Mouse (Mus musculus): ENCODE results near the gene Foxp3. TPM values are rescaled to one million over a fixed set of nuclear protein-coding genes. Genes with fewer than 3 reads are reported as not detected.

Foxp3 gene
- polyA plus RNA-seq, 1 experiment from 2014 or later: 0.09 TPM

DNA sequence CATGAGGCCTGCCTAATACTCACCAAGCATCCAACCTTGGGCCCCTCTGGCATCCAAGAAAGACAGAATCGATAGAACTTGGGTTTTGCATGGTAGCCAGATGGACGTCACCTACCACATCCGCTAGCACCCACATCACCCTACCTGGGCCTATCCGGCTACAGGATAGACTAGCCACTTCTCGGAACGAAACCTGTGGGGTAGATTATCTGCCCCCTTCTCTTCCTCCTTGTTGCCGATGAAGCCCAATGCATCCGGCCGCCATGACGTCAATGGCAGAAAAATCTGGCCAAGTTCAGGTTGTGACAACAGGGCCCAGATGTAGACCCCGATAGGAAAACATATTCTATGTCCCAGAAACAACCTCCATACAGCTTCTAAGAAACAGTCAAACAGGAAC lies 10.4 kb downstream of the Foxp3 start:
- Histone ChIP-seq H3K36me3 (replicated peaks) (peaks cover 5% of the 10 kb centered on the region; the same call in 1 of the 2 replicates), H3K27me3 (ENCODE audit: poor library complexity, severe bottlenecking) (no peaks in the 10 kb centered on the region), H3K4me3 (no peak overlapping the region), H3K9me3 (no peaks in the 10 kb centered on the region), H3K27ac (no peak overlapping the region), H3K4me1 (no peaks in the 10 kb centered on the region)
- 97% methylated on average over 11 of the region's 11 CpGs for WGBS
- no peak for DNase-seq (ENCODE audit: extremely low spot score, low spot score)

DNA sequence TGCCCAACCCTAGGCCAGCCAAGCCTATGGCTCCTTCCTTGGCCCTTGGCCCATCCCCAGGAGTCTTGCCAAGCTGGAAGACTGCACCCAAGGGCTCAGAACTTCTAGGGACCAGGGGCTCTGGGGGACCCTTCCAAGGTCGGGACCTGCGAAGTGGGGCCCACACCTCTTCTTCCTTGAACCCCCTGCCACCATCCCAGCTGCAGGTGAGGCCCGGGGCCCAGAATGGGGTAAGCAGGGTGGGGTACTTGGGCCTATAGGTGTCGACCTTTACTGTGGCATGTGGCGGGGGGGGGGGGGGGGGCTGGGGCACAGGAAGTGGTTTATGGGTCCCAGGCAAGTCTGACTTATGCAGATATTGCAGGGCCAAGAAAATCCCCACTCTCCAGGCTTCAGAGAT lies 12.9 kb downstream of the Foxp3 start:
- H3K27me3 ChIP-seq (ENCODE audit: poor library complexity, severe bottlenecking): no peaks in the 10 kb centered on the region
- 96% methylated on average over 5 of the region's 5 CpGs for WGBS
- DNase-seq (ENCODE audit: extremely low spot score, low spot score): no peak

DNA sequence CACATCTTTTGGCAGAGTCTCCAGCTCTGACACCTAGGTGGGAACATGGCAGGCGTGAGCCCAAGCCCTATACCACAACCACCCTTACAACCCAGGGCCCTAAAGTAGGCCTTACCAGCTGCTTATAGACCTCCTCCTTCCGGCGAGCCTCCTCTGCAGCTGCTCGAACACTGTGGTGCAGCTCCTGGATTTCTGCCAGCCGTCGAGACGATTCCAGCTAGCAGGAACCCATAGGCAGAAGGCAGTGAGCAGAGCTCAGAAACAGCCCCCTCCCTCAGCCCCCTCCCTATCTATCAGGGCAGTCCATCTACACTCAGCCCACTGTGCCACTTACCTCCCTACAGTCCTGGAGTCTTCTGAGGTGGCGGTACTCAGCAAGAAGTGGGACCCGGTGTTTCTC lies 21.9 kb downstream of the Foxp3 start:
- no peaks in the 10 kb centered on the region for H3K27me3 ChIP-seq (ENCODE audit: poor library complexity, severe bottlenecking)
- no peak overlapping the region for H3K27ac ChIP-seq
- no peaks in the 10 kb centered on the region for H3K4me1 ChIP-seq
- WGBS: 92% methylated on average over 9 of the region's 9 CpGs
- DNase-seq (ENCODE audit: extremely low spot score, low spot score): no peak
- no peaks in the 10 kb centered on the region for H3K9me3 ChIP-seq
- peaks cover 84% of the 10 kb centered on the region for H3K36me3 ChIP-seq (replicated peaks)
- no peak overlapping the region for H3K4me3 ChIP-seq

More for the DNA sequence above, 12.9 kb downstream of the Foxp3 start:
- Histone ChIP-seq H3K27ac (no peak overlapping the region), H3K9me3 (no peaks in the 10 kb centered on the region), H3K4me1 (no peaks in the 10 kb centered on the region), H3K4me3 (no peak overlapping the region), H3K36me3 (replicated peaks) (peaks cover 25% of the 10 kb centered on the region)

- DNase-seq (ENCODE audit: extremely low spot score, low spot score): no peak
- peaks cover 23% of the 10 kb centered on the region for H3K36me3 ChIP-seq (replicated peaks)
- H3K4me1 ChIP-seq: peaks cover 10% of the 10 kb centered on the region
- no peaks in the 10 kb centered on the region for H3K9me3 ChIP-seq
- H3K4me3 ChIP-seq: peak overlapping the region; percentile 55; the same call in 1 of the 2 replicates
- no peak overlapping the region for H3K27ac ChIP-seq
- peaks cover 5% of the 10 kb centered on the region; the same call in 1 of the 2 replicates for H3K27me3 ChIP-seq (ENCODE audit: poor library complexity, severe bottlenecking)
- WGBS: 92% methylated on average over 7 of the region's 7 CpGs
Measured at GRCm38 (mm10) chrX:7604004-7604403, 30.6 kb downstream of the Foxp3 start.

GRCm38 (mm10) chrX:7604879-7605574 lies 31.6 kb downstream of the Foxp3 start, which contains the start of gene Ccdc22:
Gene Ccdc22, minus strand, starts transcription at chrX:7605517.
- peak; percentile 78 for DNase-seq (ENCODE audit: extremely low spot score, low spot score)
- 20% methylated on average over 28 of the region's 28 CpGs for WGBS
- Histone ChIP-seq H3K4me3 (peak within 1 kb of the TSS; percentile 55), H3K9me3 (no peaks in the 10 kb centered on the region), H3K27me3 (ENCODE audit: poor library complexity, severe bottlenecking) (peaks cover 16% of the 10 kb centered on the region), H3K36me3 (replicated peaks) (peaks cover 14% of the 10 kb centered on the region), H3K27ac (peak within 1 kb of the TSS; percentile 80), H3K4me1 (peaks cover 12% of the 10 kb centered on the region)

- H3K27ac ChIP-seq: no peak overlapping the region
- peaks cover 20% of the 10 kb centered on the region for H3K27me3 ChIP-seq (ENCODE audit: poor library complexity, severe bottlenecking)
- peaks cover 9% of the 10 kb centered on the region for H3K36me3 ChIP-seq (replicated peaks)
- peaks cover 15% of the 10 kb centered on the region for H3K4me1 ChIP-seq
- no peak overlapping the region for H3K4me3 ChIP-seq
- no peak for DNase-seq (ENCODE audit: extremely low spot score, low spot score)
- no peaks in the 10 kb centered on the region for H3K9me3 ChIP-seq
- 49% methylated on average over 8 of the region's 8 CpGs for WGBS
Measured at GRCm38 (mm10) chrX:7605575-7605941, 32.1 kb downstream of the Foxp3 start.

GRCm38 (mm10) chrX:7606783-7607182 lies 33.3 kb downstream of the Foxp3 start, which contains the start of gene Cacna1f:
Gene Cacna1f, plus strand, starts transcription at chrX:7607083.
- WGBS: 82% methylated on average over 6 of the region's 6 CpGs

DNA sequence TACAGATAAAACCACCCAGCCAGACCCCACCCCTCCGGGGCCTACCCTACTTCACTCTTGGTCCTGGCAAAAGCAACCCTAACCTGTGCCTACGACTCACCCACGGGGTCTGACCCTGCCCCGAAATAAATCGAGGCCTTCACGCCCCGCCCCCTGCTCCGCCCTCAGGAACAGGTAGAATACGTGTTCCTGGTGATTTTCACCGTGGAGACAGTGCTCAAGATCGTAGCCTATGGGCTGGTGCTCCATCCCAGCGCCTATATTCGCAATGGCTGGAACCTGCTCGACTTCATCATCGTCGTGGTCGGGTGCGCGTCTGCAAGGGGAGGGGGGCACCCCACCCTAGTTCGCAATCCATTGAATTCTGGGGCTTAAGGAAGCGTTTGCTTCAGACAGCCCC lies 36.6 kb downstream of the Foxp3 start:
- Histone ChIP-seq H3K27me3 (ENCODE audit: poor library complexity, severe bottlenecking) (peaks cover 32% of the 10 kb centered on the region), H3K36me3 (replicated peaks) (no peaks in the 10 kb centered on the region), H3K9me3 (no peaks in the 10 kb centered on the region), H3K27ac (no peak overlapping the region), H3K4me3 (peak overlapping the region; percentile 49), H3K4me1 (peaks cover 5% of the 10 kb centered on the region; the same call in 1 of the 2 replicates)
- no peak for DNase-seq (ENCODE audit: extremely low spot score, low spot score)
- 16% methylated on average over 21 of the region's 21 CpGs for WGBS

More at GRCm38 (mm10) chrX:7606783-7607182, 33.3 kb downstream of the Foxp3 start, which contains the start of gene Cacna1f:
- Histone ChIP-seq H3K4me1 (peaks cover 15% of the 10 kb centered on the region), H3K27me3 (ENCODE audit: poor library complexity, severe bottlenecking) (peaks cover 32% of the 10 kb centered on the region), H3K4me3 (no peak within 1 kb of the TSS), H3K27ac (no peak within 1 kb of the TSS), H3K9me3 (no peaks in the 10 kb centered on the region), H3K36me3 (replicated peaks) (peaks cover 9% of the 10 kb centered on the region)
- no peak for DNase-seq (ENCODE audit: extremely low spot score, low spot score)

DNA sequence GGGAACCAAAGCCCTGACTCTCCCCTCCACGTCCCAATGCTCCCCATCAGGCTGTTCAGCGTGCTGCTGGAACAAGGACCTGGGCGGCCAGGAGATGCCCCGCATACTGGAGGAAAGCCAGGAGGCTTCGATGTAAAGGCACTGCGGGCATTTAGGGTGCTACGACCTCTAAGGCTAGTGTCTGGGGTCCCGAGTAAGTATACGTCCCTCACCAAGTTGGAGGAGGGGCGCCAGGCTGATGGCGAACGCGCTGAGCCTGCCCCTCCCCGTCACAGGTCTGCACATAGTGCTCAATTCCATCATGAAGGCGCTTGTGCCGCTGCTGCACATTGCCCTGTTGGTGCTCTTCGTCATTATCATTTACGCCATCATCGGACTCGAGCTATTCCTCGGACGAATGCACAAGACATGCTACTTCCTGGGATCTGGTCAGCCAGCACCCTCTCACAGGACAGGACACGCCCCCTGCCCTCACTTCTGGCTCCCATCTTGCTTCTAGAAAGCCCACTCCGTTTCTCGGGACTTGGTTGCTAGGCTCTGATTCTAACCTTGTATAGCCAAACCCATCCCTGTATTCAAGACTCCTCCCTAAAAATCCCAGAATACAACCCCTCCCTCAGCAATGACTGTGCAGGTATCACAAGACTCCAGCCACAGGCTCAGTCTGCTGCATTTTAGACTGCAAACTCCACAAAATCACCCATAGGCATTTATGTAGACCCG lies 37.3 kb downstream of the Foxp3 start:
- Histone ChIP-seq H3K9me3 (no peaks in the 10 kb centered on the region), H3K4me1 (peaks cover 5% of the 10 kb centered on the region; the same call in 1 of the 2 replicates), H3K4me3 (peak overlapping the region; percentile 49), H3K27me3 (ENCODE audit: poor library complexity, severe bottlenecking) (peaks cover 32% of the 10 kb centered on the region), H3K36me3 (replicated peaks) (no peaks in the 10 kb centered on the region), H3K27ac (no peak overlapping the region)
- peak; percentile 16 for DNase-seq (ENCODE audit: extremely low spot score, low spot score)
- 22% methylated on average over 26 of the region's 26 CpGs for whole genome bisulfite sequencing

GRCm38 (mm10) chrX:7617889-7618551 lies 44.6 kb downstream of the Foxp3 start:
- Histone ChIP-seq H3K27ac (no peak overlapping the region), H3K4me1 (no peaks in the 10 kb centered on the region), H3K27me3 (ENCODE audit: poor library complexity, severe bottlenecking) (no peaks in the 10 kb centered on the region), H3K9me3 (no peaks in the 10 kb centered on the region), H3K4me3 (no peak overlapping the region), H3K36me3 (replicated peaks) (no peaks in the 10 kb centered on the region)
- no peak for DNase-seq (ENCODE audit: extremely low spot score, low spot score)
- 83% methylated on average over 12 of the region's 12 CpGs for WGBS

GRCm38 (mm10) chrX:7632560-7632959 lies 59.1 kb downstream of the Foxp3 start:
- no peaks in the 10 kb centered on the region for H3K36me3 ChIP-seq (replicated peaks)
- no peaks in the 10 kb centered on the region; the same call in 1 of the 2 replicates for H3K9me3 ChIP-seq
- WGBS: 88% methylated on average over 6 of the region's 6 CpGs
- H3K4me3 ChIP-seq: no peak overlapping the region
- H3K27ac ChIP-seq: no peak overlapping the region
- no peak for DNase-seq (ENCODE audit: extremely low spot score, low spot score)
- no peaks in the 10 kb centered on the region for H3K4me1 ChIP-seq
- no peaks in the 10 kb centered on the region for H3K27me3 ChIP-seq (ENCODE audit: poor library complexity, severe bottlenecking)

DNA sequence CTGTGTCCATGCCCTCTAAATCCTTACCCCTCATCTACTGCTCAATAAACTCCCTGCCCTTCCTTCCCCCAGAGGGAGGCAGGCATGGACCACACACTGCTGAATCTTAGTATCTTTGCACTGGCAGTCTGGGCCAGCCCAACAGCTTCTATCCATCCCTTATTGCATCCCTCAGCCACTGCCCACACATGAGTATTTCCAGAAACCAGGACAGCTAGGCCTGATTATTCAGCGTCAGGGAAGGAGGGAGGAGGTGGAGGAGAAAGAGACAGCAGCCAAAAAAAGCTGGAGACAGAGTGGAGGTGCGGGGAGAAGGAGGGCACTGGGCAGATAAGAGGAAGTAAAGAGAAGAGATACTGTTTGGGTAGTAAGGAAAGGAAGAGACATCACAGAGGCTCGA lies 61.7 kb downstream of the Foxp3 start:
- H3K27ac ChIP-seq: no peak overlapping the region
- DNase-seq (ENCODE audit: extremely low spot score, low spot score): no peak
- H3K4me3 ChIP-seq: no peak overlapping the region
- peaks cover 10% of the 10 kb centered on the region; the same call in 1 of the 2 replicates for H3K27me3 ChIP-seq (ENCODE audit: poor library complexity, severe bottlenecking)
- H3K4me1 ChIP-seq: peaks cover 16% of the 10 kb centered on the region
- no peaks in the 10 kb centered on the region for H3K36me3 ChIP-seq (replicated peaks)
- no peaks in the 10 kb centered on the region; the same call in 1 of the 2 replicates for H3K9me3 ChIP-seq
- WGBS: 78% methylated on average over 3 of the region's 3 CpGs
